Mouse (Mus musculus) ES-E14 (cell line): ENCODE measurements around the gene Olfr1279. TPM values are rescaled to one million over a fixed set of nuclear protein-coding genes. Genes with fewer than 3 reads are reported as not detected.
"Not testable (repeated sequence)": the region's sequence is repeated elsewhere in the genome, so short reads cannot be mapped to it uniquely, and the experiment has no call there.

Experiments
- DNase-seq: peaks from one replicate; pipeline ENCODE4 v3.0.0-alpha.2; 2013; ENCODE audit warnings: low read depth, low spot score
- H3K27ac ChIP-seq: 2 replicates; pipeline ENCODE4 v1.5.1; 2012; ENCODE audit warnings: low read depth, mild to moderate bottlenecking, low read length, moderate library complexity, mixed read lengths; ENCODE audit not compliant: poor library complexity, insufficient read depth, severe bottlenecking
- H3K36me3 ChIP-seq: 2 replicates; pipeline ENCODE4 v1.6.1; 2012; ENCODE audit warnings: mild to moderate bottlenecking, low read length, moderate library complexity, mixed read lengths; ENCODE audit not compliant: control insufficient read depth, poor library complexity, insufficient read depth, severe bottlenecking
- H3K4me1 ChIP-seq, 2 experiments: fragments of 150-350 bp in 1 of 2; sonication (generic) in 1 of 2; 2 replicates each; pipeline ENCODE4 v1.6.1; 2012; ENCODE audit warnings: low read length in 2 of 2, mild to moderate bottlenecking in 1 of 2, mixed read lengths in 1 of 2; ENCODE audit not compliant: control insufficient read depth in 2 of 2, insufficient read depth in 2 of 2, poor library complexity in 1 of 2
- H3K4me3 ChIP-seq, 2 experiments: fragments of 150-350 bp in 1 of 2; sonication (generic) in 1 of 2; 2 replicates each; pipeline ENCODE4 v1.5.1; 2012; ENCODE audit warnings: low read length in 2 of 2, low read depth in 1 of 2, mild to moderate bottlenecking in 1 of 2, mixed read lengths in 1 of 2; ENCODE audit not compliant: insufficient read depth in 1 of 2, poor library complexity in 1 of 2, severe bottlenecking in 1 of 2
- H3K9ac ChIP-seq: 2 replicates; pipeline ENCODE4 v1.6.1; 2012; ENCODE audit warnings: low read depth, mild to moderate bottlenecking, low read length, mixed read lengths; ENCODE audit not compliant: poor library complexity, insufficient read depth, severe bottlenecking
- H3K9me3 ChIP-seq: fragments of 150-350 bp; sonication (generic); 2 replicates; pipeline ENCODE4 v1.6.1; 2012; ENCODE audit warnings: low read depth, mild to moderate bottlenecking, low read length; ENCODE audit not compliant: control insufficient read depth, insufficient read depth
- CHD2 ChIP-seq: IDR thresholded peaks from 2 replicates; pipeline ENCODE4 v1.6.1; 2014; ENCODE audit warnings: mild to moderate bottlenecking, low read depth, low read length, inconsistent platforms
- HCFC1 ChIP-seq: IDR thresholded peaks from 2 replicates; pipeline ENCODE4 v1.6.1; 2012; ENCODE audit warnings: low read length, inconsistent platforms, borderline replicate concordance; ENCODE audit not compliant: insufficient read depth
- MAFK ChIP-seq: IDR thresholded peaks from 2 replicates; pipeline ENCODE4 v1.6.1; 2014; ENCODE audit warnings: mild to moderate bottlenecking, low read depth, low read length, inconsistent platforms; ENCODE audit not compliant: insufficient read depth
- ZC3H11A ChIP-seq: IDR thresholded peaks from 2 replicates; pipeline ENCODE4 v1.6.1; 2012; ENCODE audit warnings: low read depth, mild to moderate bottlenecking, inconsistent platforms, low read length, borderline replicate concordance
- ZNF384 ChIP-seq: IDR thresholded peaks from 2 replicates; pipeline ENCODE4 v1.6.1; 2012; ENCODE audit warnings: low read depth, low read length, inconsistent platforms
- in situ Hi-C, 2 experiments: fragments of 600-800 bp; cut with MboI; formaldehyde crosslinking; loops; one replicate each; pipeline ENCODE4 v1.15.1; 2025; ENCODE audit warnings: low sequenced_read_pairs in 2 of 2, inconsistent platforms in 1 of 2; ENCODE audit not compliant: unreplicated experiment in 2 of 2
- total RNA-seq: library from RNA; depleted of rRNA; stranded (reverse); fragments of 300-350 nt; gene quantifications from 2 replicates; pipeline ENCODE4 v1.2.3, GENCODE M21; 2012; rRNA removed

Gene Olfr1279
- total RNA-seq, 1 experiment = not detected

- in situ Hi-C loops = no loop called here
Observed at GRCm38 (mm10) chr2:111313717-111314116, 13.3 kb downstream of the Olfr1279 start, which contains the start of gene Olfr1280. Gene Olfr1280, plus strand, starts transcription at chr2:111314017.

GRCm38 (mm10) chr2:111326220-111326619, 25.8 kb downstream of the Olfr1279 start, which contains the start of gene Olfr1281:
Gene Olfr1281, plus strand, starts transcription at chr2:111326520.
- H3K4me3 ChIP-seq = no peak within 1 kb of the TSS
- no peaks in the 10 kb centered on the region for H3K36me3 ChIP-seq
- no peaks in the 10 kb centered on the region for H3K4me1 ChIP-seq
- TF ChIP-seq CHD2 = no peak
- in situ Hi-C loops = no loop called here
- DNase-seq = no peak
- H3K27ac ChIP-seq = no peak within 1 kb of the TSS
- no peak within 1 kb of the TSS for H3K9ac ChIP-seq
- no peaks in the 10 kb centered on the region for H3K9me3 ChIP-seq

More at GRCm38 (mm10) chr2:111313717-111314116, 13.3 kb downstream of the Olfr1279 start, which contains the start of gene Olfr1280:
- H3K36me3 ChIP-seq = no peaks in the 10 kb centered on the region
- TF ChIP-seq ZNF384 (no peak), ZC3H11A (no peak), CHD2 (no peak), MAFK (no peak), HCFC1 (no peak)
- H3K27ac ChIP-seq = no peak within 1 kb of the TSS
- no peak for DNase-seq
- H3K9ac ChIP-seq = no peak within 1 kb of the TSS
- H3K4me3 ChIP-seq = no peak within 1 kb of the TSS
- H3K9me3 ChIP-seq = no peaks in the 10 kb centered on the region
- no peaks in the 10 kb centered on the region for H3K4me1 ChIP-seq

- DNase-seq, H3K9me3 ChIP-seq, H3K36me3 ChIP-seq, in situ Hi-C loops, H3K27ac ChIP-seq, H3K9ac ChIP-seq, H3K4me1 ChIP-seq, H3K4me3 ChIP-seq: not testable (repeated sequence)
Observed at GRCm38 (mm10) chr2:111333721-111334120, 33.3 kb downstream of the Olfr1279 start.

GRCm38 (mm10) chr2:111335976-111336375, 35.5 kb downstream of the Olfr1279 start, which contains the start of gene Olfr1282:
Gene Olfr1282, minus strand, starts transcription at chr2:111336076.
- no peaks in the 10 kb centered on the region for H3K36me3 ChIP-seq
- H3K9me3 ChIP-seq = no peaks in the 10 kb centered on the region
- H3K4me3 ChIP-seq = no peak within 1 kb of the TSS
- H3K4me1 ChIP-seq = no peaks in the 10 kb centered on the region
- DNase-seq = no peak
- no peak within 1 kb of the TSS for H3K9ac ChIP-seq
- H3K27ac ChIP-seq = no peak within 1 kb of the TSS
- in situ Hi-C loops = no loop called here
- TF ChIP-seq CHD2 = no peak

Other genes with a start within 250 kb of the Olfr1279 start
- gene Gm13941, start 194.7 kb upstream of the Olfr1279 start, total RNA-seq = not detected in 2 replicates
- gene Gm15130, start 147.7 kb upstream of the Olfr1279 start, total RNA-seq = not detected in 2 replicates
- gene 4930430A15Rik, start 71.0 kb upstream of the Olfr1279 start, total RNA-seq = not detected in 2 replicates
- not detected in 2 replicates for gene Olfr1275, start 65.3 kb upstream of the Olfr1279 start, total RNA-seq
- not detected in 2 replicates for gene Olfr1276, start 46.1 kb upstream of the Olfr1279 start, total RNA-seq
- 0.09 and 0.32 TPM in 2 replicates for gene Olfr1277, start 26.5 kb upstream of the Olfr1279 start, total RNA-seq
- not detected in 2 replicates for gene Olfr1278, start 10.5 kb upstream of the Olfr1279 start, total RNA-seq
- not detected in 2 replicates for gene Olfr1280, start 13.4 kb downstream of the Olfr1279 start, total RNA-seq
- gene Olfr1281, start 25.9 kb downstream of the Olfr1279 start, total RNA-seq = not detected in 2 replicates
- not detected in 2 replicates for gene Olfr1282, start 35.4 kb downstream of the Olfr1279 start, total RNA-seq
- not detected in 2 replicates for gene Olfr1283, start 66.2 kb downstream of the Olfr1279 start, total RNA-seq
- gene Olfr1284, start 74.9 kb downstream of the Olfr1279 start, total RNA-seq = not detected in 2 replicates
- not detected in 2 replicates for gene Olfr1286, start 122.5 kb downstream of the Olfr1279 start, total RNA-seq
- not detected in 2 replicates for gene Olfr1287, start 148.5 kb downstream of the Olfr1279 start, total RNA-seq
- not detected in 2 replicates for gene Olfr1288, start 173.5 kb downstream of the Olfr1279 start, total RNA-seq
- not detected in 2 replicates for gene Olfr1289, start 180.2 kb downstream of the Olfr1279 start, total RNA-seq
- gene Olfr1290, start 193.2 kb downstream of the Olfr1279 start, total RNA-seq = 0.13 TPM in 1 of 2 replicates, not detected in the other
- gene Olfr1291-ps1, start 196.5 kb downstream of the Olfr1279 start, total RNA-seq = not detected in 2 replicates
- not detected in 2 replicates for gene Olfr1293-ps, start 224.6 kb downstream of the Olfr1279 start, total RNA-seq
- not detected in 2 replicates for gene Olfr1294, start 239.7 kb downstream of the Olfr1279 start, total RNA-seq